Mouse (Mus musculus): ENCODE data around the gene Snx14.

Gene Snx14

GRCm38 (mm10) chr9:88380542-88380941, 58.2 kb downstream of the Snx14 start:
- DNase-seq (ENCODE audit: low spot score in 2 of 2) = no peak

- DNase-seq (ENCODE audit: low spot score in 2 of 2) = peak; percentile 18 to 35
These were observed 58.7 kb downstream of the Snx14 start for GRCm38 (mm10) chr9:88380076-88380475.

- DNase-seq (ENCODE audit: low spot score in 2 of 2) = no peak
These were observed 59.7 kb downstream of the Snx14 start for GRCm38 (mm10) chr9:88379057-88379456.

- no peak for DNase-seq (ENCODE audit: low spot score in 2 of 2)
These were observed 61.3 kb downstream of the Snx14 start for GRCm38 (mm10) chr9:88377483-88377882.

- DNase-seq (ENCODE audit: low spot score in 2 of 2) = no peak
These were observed 65.8 kb downstream of the Snx14 start for GRCm38 (mm10) chr9:88373001-88373400.

DNA sequence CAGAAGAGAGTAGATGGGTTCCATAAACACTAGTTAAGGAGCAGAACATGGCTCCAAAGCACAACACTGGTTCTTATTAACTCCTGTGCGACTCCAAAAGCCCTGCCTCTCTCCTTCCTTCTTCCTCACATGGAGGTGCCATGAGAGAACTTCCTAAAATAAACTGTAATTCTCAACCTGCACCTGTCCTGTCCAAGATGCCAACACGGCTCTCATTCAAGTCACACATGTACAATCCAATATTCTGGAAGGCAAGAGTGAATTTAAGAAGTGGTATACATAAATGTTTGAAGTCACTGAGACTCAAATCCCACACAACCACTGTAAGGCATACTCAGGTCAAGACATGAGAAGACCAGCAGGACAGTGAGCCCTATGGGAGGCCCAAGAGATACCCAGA, 67.6 kb downstream of the Snx14 start:
- DNase-seq (ENCODE audit: low spot score in 2 of 2) = no peak

DNA sequence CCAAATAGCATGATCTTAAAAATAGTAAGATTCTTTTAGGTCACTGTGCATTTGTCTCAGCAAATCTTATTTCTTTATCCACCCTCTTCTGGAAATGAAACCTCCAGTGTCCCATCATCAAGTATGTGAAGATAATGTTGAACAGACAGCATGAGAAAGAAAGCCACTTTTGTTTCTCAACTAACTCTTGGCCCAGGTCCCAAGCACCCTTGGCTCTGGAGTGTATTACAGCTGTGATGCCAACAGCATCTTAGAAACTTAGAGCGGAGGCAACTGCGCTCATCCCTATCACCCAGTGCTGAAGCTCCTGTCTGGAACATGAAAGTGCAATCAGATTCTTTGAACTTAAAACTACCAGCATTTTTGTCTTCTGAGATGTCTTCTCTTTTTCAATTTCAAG, 69.1 kb downstream of the Snx14 start:
- DNase-seq (ENCODE audit: low spot score in 2 of 2) = no peak

DNA sequence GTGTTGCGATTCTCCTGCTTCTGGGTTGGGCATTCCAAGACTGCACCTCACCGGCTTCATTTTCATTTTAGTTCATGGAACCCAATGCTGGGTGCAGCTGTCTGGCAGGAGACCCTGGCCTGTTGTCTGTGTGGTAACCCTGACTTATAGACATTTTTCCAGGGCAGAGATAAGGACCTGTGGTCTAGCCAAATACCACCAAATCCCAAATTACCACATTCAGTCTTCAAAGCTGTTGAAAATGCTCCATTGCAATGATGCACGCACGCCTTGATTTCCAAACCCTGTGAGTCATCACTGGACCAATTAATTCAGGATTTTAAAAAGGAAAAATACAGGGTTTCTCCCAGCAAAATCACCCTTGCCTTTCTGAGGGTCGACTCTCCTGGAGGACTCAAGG, 70.3 kb downstream of the Snx14 start:
- DNase-seq (ENCODE audit: low spot score in 2 of 2) = no peak

DNA sequence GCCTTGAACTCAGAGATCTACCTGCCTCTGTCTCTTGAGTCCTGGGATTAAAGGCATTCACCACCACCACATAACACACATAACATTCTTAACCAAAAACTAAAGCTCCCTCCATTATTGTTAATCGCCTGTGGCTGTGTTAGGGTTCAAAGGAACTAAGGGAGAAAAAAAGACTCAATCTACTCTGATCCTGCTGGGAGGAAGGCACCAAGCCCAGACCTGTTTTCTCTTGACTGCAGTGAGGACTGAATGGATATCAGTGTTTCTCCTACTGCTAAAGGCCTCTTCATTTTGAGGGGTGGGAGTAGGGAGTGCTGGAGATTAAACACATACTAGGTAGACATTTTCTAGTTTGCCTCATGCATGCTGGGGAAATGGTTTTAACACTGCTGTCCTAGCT, 71.0 kb downstream of the Snx14 start:
- DNase-seq (ENCODE audit: low spot score in 2 of 2) = no peak

GRCm38 (mm10) chr9:88367322-88367721, 71.4 kb downstream of the Snx14 start:
- no peak for DNase-seq (ENCODE audit: low spot score in 2 of 2)

GRCm38 (mm10) chr9:88366819-88367218, 71.9 kb downstream of the Snx14 start:
- DNase-seq (ENCODE audit: low spot score in 2 of 2) = no peak

DNA sequence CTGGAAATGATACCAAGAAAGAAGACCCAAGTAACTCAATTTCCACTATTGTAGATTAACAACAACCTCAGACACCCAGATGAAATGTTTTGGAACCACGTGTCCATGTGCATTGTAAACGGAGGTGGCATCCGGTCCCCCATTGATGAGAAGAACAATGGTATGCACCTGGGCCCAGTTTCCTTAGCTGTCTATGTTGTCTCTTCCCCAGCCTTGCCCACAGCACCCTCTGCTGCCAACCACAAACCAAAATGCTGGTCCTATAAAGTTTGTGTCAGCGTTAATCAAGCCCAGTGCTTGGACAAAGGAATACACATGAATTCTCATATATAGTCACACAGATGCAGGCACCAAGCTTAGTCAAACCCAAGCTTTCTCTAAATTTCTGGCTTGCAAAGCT, 72.5 kb downstream of the Snx14 start:
- DNase-seq (ENCODE audit: low spot score in 2 of 2) = no peak

- DNase-seq (ENCODE audit: low spot score in 2 of 2) = no peak
These were observed 75.7 kb downstream of the Snx14 start for GRCm38 (mm10) chr9:88363102-88363501.

GRCm38 (mm10) chr9:88362055-88362850, 76.5 kb downstream of the Snx14 start:
- DNase-seq (ENCODE audit: low spot score in 2 of 2) = no peak

- DNase-seq (ENCODE audit: low spot score in 2 of 2) = no peak
These were observed 77.4 kb downstream of the Snx14 start for GRCm38 (mm10) chr9:88361211-88361909.

GRCm38 (mm10) chr9:88359140-88359539, 79.6 kb downstream of the Snx14 start:
- DNase-seq (ENCODE audit: low spot score in 2 of 2) = no peak

DNA sequence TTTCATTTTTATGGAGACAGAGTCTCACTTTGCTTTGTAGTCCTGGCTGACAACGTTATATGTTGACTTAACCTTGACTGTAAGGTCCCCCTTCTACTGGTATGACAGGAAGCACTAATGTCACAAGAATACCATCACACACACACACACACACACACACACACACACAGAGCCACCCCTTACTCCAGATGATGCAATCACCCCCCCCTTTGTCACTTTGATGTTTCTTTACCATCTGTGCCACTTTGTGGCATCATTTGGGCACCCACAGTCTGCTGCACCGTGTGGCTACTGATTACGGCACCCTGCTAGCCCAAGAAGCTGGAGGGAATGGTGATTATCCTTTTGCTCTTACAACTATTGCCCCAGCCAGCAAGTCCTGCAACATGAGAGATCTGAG, 81.6 kb downstream of the Snx14 start:
- DNase-seq (ENCODE audit: low spot score in 2 of 2) = no peak

DNA sequence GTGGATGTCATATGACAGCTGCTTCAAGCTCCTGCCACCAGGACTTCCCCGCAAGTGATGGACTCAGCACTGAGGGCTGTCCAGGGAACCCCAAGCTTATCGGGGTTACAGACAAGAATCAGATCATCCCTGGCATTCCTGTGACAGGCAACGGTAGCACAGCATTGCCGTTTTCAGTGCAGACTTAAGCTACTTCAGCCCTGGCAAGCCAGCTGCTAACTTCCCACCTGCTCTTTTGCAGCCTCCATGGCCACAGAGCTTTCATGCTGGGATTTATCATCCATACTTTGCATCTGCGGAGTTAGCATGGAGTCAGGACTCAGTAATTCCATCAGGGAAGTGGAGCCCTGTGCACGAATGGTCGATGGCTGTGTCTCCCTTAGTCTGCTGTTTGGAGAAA, 85.3 kb downstream of the Snx14 start:
- no peak for DNase-seq (ENCODE audit: low spot score in 2 of 2)

GRCm38 (mm10) chr9:88352741-88353140, 86.0 kb downstream of the Snx14 start:
- DNase-seq (ENCODE audit: low spot score in 2 of 2) = no peak

DNA sequence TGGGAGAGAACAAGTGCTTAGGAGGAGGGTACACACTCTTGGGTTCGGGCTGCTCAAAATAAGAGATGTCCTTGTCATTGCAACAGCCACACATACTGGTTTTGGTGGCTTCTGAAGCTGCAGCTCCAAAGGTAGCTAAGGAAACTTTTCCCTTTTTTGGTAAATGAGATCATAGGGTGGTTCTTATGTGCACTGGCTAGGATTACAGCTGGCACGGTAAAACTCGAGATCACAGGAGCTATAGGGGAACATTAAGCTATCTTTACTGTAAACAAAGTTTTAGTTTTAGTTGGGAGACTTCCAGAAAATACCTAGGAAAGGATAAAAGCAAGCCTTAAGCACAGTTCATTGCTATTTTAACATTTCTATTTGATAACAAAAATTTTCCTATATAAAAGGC, 87.6 kb downstream of the Snx14 start:
- no peak for DNase-seq (ENCODE audit: low spot score in 2 of 2)

DNA sequence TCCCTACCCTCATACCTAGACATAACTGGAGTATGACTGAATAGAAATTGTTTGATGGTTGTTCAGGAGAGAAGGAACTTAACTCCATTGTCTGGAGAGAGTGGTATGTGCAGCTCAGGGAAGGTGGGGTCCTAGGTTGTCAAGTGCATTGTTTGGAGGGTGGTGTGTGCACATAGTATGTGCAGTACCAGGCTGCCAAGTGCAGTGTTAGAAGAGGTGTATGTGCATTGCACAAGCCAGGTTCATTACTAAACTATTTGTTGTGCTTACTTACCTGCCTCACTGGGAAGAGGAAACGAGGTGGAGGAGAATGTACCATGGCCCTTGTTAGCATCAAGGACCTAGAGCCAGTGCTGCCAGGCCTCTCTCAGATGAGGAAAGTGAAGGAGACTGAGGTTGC, 88.4 kb downstream of the Snx14 start:
- no peak for DNase-seq (ENCODE audit: low spot score in 2 of 2)

DNA sequence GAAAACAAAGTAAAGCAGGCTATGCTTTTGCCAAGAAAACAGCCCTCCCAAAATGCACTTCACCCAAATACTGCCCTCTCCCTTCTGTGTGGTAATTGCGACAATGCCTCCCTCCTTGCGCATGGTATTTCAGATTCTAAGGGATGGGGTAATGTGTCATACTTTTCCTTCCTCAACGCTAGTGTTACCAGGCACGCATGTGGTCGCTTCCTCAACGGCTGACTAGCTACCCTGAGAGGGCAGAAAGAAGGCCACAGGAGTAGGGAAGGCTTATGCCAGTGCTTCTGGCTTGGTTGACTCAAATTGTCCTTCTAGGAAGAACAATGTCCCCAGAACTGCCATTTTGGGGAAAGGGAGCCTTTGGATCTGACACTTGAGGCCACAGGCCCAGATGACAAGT, 90.1 kb downstream of the Snx14 start:
- DNase-seq (ENCODE audit: low spot score in 2 of 2) = peak in 1 of 2 experiments; percentile 15

- no peak for DNase-seq (ENCODE audit: low spot score in 2 of 2)
These were observed 91.9 kb downstream of the Snx14 start for GRCm38 (mm10) chr9:88346857-88347256.

Measured in spleen, postnatal 36 days (tissue).